Mouse (Mus musculus): ENCODE results near the gene Soga1.

Gene Soga1

GRCm38 (mm10) chr2:157081331-157081730, 2.3 kb upstream of the Soga1 start:
- no peak for DNase-seq (ENCODE audit: low read depth, low spot score)

GRCm38 (mm10) chr2:157079701-157080180, 687 bp upstream of the Soga1 start:
- no peak for DNase-seq (ENCODE audit: low read depth, low spot score)

GRCm38 (mm10) chr2:157078059-157078792, 828 bp downstream of the Soga1 start:
- no peak for DNase-seq (ENCODE audit: low read depth, low spot score)

GRCm38 (mm10) chr2:157077641-157078058, 1.4 kb downstream of the Soga1 start:
- no peak for DNase-seq (ENCODE audit: low read depth, low spot score)

- DNase-seq (ENCODE audit: low read depth, low spot score): no peak
Observed at GRCm38 (mm10) chr2:157077160-157077559, 1.9 kb downstream of the Soga1 start.

GRCm38 (mm10) chr2:157076585-157076984, 2.5 kb downstream of the Soga1 start:
- no peak for DNase-seq (ENCODE audit: low read depth, low spot score)

- DNase-seq (ENCODE audit: low read depth, low spot score): no peak
Observed at GRCm38 (mm10) chr2:157075685-157076084, 3.4 kb downstream of the Soga1 start.

GRCm38 (mm10) chr2:157075226-157075625, 3.8 kb downstream of the Soga1 start:
- DNase-seq (ENCODE audit: low read depth, low spot score): no peak

GRCm38 (mm10) chr2:157074772-157075171, 4.3 kb downstream of the Soga1 start:
- no peak for DNase-seq (ENCODE audit: low read depth, low spot score)

- DNase-seq (ENCODE audit: low read depth, low spot score): no peak
Observed at GRCm38 (mm10) chr2:157074186-157074724, 4.8 kb downstream of the Soga1 start.

GRCm38 (mm10) chr2:157073378-157074052, 5.5 kb downstream of the Soga1 start:
- DNase-seq (ENCODE audit: low read depth, low spot score): no peak

- DNase-seq (ENCODE audit: low read depth, low spot score): no peak
Observed at GRCm38 (mm10) chr2:157072316-157072990, 6.6 kb downstream of the Soga1 start.

GRCm38 (mm10) chr2:157071556-157071955, 7.5 kb downstream of the Soga1 start:
- DNase-seq (ENCODE audit: low read depth, low spot score): no peak

- DNase-seq (ENCODE audit: low read depth, low spot score): no peak
Observed at GRCm38 (mm10) chr2:157070365-157070764, 8.7 kb downstream of the Soga1 start.

- DNase-seq (ENCODE audit: low read depth, low spot score): no peak
Observed at GRCm38 (mm10) chr2:157069755-157070315, 9.2 kb downstream of the Soga1 start.

GRCm38 (mm10) chr2:157069355-157069735, 9.7 kb downstream of the Soga1 start:
- DNase-seq (ENCODE audit: low read depth, low spot score): no peak

- no peak for DNase-seq (ENCODE audit: low read depth, low spot score)
Observed at GRCm38 (mm10) chr2:157068701-157069354, 10.2 kb downstream of the Soga1 start.

- DNase-seq (ENCODE audit: low read depth, low spot score): no peak
Observed at GRCm38 (mm10) chr2:157066731-157067430, 12.2 kb downstream of the Soga1 start.

- no peak for DNase-seq (ENCODE audit: low read depth, low spot score)
Observed at GRCm38 (mm10) chr2:157065879-157066226, 13.2 kb downstream of the Soga1 start.

GRCm38 (mm10) chr2:157064978-157065878, 13.8 kb downstream of the Soga1 start:
- DNase-seq (ENCODE audit: low read depth, low spot score): no peak

All from ES-CJ7 (cell line).